Mouse (Mus musculus) splenic B cell, adult 2 months (primary cell): ENCODE measurements at regions not wholly inside any gene's neighbourhood (a gene's known extent, or its start where the extent isn't known, plus 50 kb on each side); places are given as distances from the start of the nearest gene placed in this dataset.
A peak's percentile ranks its signal among the peaks of the same experiment; 100 is the strongest.

ENCODE experiments used
- DNase-seq: peaks from one replicate; pipeline ENCODE4 v3.0.0-alpha.2; 2011; ENCODE audit warnings: low read depth, low spot score
- H3K27me3 ChIP-seq: 2 replicates; pipeline ENCODE4 v1.6.1; 2012; ENCODE audit warnings: mild to moderate bottlenecking, low read length, moderate library complexity, mixed read lengths; ENCODE audit not compliant: control insufficient read depth, poor library complexity, insufficient read depth, severe bottlenecking
- H3K36me3 ChIP-seq: 2 replicates; pipeline ENCODE4 v1.6.1; 2012; ENCODE audit warnings: mild to moderate bottlenecking, low read length, moderate library complexity, mixed read lengths; ENCODE audit not compliant: control insufficient read depth, poor library complexity, insufficient read depth, severe bottlenecking

DNA sequence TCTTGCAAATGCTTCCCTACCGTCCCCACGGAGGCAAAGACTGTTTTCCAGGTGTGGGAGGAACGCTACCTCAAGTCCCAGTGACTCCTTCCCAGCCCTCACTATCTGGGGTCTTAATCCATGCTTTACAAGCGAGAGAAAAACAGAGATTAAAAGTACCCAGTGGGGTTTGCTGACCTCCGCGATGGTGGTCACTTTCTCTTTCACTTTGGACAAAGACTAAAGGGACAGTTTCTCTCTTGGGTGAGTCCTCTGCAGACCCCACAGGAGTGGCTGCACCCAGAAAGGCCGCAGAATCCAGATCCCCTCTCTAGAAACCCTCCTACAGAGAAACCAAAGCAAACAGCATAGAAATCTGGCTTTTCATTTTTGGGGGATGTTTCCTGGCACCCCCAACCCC is 313.4 kb downstream of the Med13l start:
- H3K36me3 ChIP-seq: no peaks in the 10 kb centered on the region
- no peaks in the 10 kb centered on the region for H3K27me3 ChIP-seq
- DNase-seq: no peak

DNA sequence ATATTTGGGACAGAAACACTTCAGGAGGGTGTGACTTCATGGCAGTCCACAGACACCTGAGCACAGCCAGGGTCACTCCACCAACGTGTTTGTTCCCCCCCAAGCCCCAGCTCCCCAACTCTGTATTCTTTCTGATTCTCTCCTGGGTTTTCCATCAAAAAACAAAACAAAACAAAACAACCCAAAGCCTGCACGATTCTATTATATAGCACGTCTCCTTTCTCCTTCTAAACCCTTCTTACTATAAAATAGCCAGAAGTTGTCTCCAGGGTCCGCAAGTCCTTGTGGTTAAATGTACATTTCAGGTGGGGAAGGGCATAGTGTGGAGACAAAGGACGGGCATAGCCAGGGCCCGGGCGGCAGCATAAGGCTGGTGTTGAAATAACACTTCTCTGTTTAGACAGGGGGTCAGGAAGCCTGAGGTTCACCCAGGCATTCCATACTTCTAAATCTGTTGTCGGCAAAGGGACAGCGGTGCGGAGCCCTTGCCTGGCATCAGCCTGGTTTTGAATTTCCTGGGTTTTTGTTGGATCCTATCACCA is 314.7 kb downstream of the Med13l start:
- Histone ChIP-seq H3K36me3 (no peaks in the 10 kb centered on the region), H3K27me3 (no peaks in the 10 kb centered on the region)
- no peak for DNase-seq

DNA sequence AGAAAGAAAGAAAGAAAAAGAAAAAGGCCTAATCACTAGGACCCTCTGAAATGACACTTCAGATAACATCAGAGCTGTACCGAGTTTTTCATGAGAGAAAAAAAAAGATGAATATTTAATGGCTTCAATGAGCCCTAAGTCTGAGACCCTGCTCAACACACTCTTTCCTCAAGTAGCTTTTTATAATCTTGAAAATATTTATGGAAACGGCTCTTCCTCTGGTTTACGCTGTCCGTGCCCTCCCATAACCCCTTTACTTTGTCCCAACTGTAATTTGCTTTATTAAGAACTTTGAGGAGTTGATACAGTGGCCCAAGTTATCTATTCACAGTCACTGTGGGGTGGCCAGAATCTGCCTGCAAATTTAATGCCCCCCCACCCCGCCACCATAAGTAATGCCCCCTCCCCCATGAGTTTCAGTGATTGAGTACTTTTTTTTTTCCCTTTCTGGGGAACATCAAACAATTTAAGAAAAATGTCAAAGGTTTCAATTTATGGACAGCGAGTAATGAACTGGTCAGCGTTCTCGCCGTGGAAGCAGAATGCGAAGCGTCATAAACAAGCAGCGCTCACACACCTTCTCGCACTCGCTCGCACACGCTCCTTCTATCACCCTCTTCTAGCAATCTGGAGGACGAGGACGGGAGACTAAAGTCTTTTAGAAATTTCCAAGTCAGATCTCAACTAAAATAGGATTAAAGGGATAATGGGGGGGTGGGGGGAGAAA is 316.3 kb downstream of the Med13l start:
- Histone ChIP-seq H3K36me3 (no peaks in the 10 kb centered on the region), H3K27me3 (no peaks in the 10 kb centered on the region)
- DNase-seq: no peak

DNA sequence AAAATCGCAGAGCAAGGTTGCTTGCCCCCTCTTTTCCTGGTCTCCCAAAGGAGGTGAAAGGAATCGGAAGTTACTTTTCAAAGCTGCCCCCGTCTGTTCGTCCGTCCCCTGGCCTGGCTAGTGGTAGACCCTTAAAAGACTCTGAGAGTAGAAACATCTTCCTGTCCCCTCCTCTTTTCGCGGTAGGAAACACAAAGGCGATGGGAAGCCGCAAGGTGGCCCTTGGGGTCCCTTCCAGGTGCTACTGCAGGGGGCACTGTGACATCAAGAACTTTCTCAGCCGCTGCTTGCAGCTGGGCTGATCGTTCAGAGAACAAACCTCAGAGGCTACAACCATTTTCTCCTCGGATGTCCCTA is 316.8 kb downstream of the Med13l start:
- H3K36me3 ChIP-seq: no peaks in the 10 kb centered on the region
- no peak for DNase-seq
- no peaks in the 10 kb centered on the region for H3K27me3 ChIP-seq

DNA sequence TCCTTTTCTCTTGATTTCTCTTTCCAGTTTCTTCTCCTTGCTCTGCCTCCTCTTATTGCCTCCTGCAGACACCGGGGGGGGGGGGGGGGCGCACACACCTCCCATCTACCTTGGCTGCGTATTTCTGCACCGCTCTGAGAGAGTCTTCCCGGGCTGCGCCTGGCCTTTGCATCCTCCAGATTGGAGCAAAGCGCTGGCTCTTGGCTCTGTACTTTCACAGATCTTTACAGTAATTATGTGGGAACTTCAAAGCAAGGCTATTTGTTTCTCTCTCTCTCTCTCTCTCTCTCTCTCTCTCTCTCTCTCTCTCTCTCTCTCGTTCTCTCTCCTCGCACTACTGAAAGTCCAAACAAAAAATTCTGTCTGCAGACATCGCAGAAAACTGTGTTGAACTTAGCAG is 317.4 kb downstream of the Med13l start:
- Histone ChIP-seq H3K36me3 (no peaks in the 10 kb centered on the region), H3K27me3 (no peaks in the 10 kb centered on the region)
- no peak for DNase-seq

DNA sequence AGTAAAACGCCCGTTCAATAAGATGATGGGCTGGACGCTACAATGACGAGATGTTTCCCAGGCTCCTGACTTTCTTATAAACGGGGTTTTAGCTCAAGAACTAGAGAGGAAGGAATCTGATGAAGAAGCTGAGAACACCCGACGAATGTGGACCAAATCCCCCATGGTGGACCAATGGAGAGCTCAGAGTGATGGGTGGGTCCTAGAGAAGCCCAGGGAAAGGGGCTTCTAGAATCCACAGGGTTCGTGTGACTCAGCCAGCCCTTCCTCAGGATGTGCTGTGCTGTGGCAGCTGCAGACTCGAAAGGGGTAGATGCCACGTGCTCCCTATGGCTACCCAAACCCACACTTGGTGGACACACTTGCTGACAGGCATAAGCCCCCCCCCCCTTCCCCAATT is 318.2 kb downstream of the Med13l start:
- Histone ChIP-seq H3K27me3 (no peaks in the 10 kb centered on the region), H3K36me3 (no peaks in the 10 kb centered on the region)
- DNase-seq: no peak

DNA sequence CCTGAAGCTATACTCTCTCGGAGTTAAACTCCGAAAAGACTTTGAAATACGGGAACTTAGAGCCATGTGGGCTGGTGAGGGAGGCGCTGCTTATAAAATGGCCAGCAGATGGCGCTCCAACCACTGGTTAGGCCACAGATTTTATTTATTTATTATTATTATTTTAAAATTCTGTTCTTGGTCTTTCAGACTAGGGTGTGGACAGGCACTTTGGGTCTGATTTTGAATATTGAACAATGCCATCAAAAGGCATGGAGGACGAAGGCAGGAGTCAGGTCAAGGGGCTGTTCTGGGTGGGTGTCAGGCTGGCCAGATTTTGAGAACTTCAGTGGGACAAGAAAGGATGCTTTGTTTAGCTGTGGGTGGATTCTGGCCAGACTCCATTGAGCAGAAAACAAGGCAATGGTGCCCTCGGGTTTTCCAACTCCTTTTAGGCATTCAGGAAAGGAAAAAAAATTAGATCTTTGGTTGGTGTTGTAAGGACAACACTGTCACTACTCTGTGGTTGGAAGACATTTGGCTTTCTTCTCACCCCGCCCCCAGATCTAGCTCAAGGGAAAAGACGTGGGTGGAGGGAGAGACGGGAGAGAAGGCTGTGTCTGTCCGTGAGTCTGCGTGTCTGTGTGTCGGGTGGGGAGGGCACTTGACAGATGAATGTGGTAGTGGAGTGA is 319.5 kb downstream of the Med13l start:
- DNase-seq: peak; percentile 53
- Histone ChIP-seq H3K27me3 (no peaks in the 10 kb centered on the region), H3K36me3 (no peaks in the 10 kb centered on the region)

DNA sequence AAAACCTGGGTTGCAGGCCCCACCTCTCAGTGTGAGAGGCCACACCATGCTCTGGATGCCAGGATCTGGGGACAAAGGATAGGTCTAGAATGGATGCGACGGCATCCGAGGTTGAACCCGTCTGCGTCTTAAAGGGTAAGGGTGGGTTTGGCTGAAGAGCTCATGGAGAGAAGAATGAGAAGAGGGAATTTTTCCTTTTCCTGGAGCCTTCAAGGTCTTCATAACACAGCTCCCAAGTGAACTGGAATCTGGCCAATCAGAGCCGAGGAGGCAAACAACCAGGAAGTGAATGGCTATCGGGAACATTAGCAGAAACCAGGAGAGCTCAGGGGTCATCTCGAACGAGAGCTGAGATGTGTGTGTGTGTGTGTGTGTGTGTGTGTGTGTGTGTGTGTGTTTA is 320.1 kb downstream of the Med13l start:
- Histone ChIP-seq H3K27me3 (no peaks in the 10 kb centered on the region), H3K36me3 (no peaks in the 10 kb centered on the region)
- no peak for DNase-seq

DNA sequence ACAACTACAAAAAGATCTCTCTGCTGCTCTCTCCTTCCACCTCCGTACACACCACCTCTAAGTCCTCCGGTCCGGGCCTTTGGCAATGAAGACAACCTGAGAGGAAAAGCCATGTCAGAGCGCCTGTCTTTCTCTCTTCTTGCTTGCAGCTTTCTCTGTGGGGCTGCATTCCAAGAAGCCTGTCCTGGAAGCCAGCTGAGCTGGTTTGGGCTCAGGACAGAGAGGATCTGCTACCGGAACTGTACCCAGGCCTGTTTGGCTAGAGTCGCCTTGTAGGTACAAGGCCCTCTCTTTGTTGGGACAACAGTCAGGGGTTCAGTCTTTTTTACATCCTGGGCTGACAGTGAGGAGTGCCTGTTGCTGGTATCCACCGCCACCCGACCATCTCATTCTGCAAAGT is 321.4 kb downstream of the Med13l start:
- DNase-seq: no peak
- no peaks in the 10 kb centered on the region for H3K36me3 ChIP-seq
- no peaks in the 10 kb centered on the region for H3K27me3 ChIP-seq

DNA sequence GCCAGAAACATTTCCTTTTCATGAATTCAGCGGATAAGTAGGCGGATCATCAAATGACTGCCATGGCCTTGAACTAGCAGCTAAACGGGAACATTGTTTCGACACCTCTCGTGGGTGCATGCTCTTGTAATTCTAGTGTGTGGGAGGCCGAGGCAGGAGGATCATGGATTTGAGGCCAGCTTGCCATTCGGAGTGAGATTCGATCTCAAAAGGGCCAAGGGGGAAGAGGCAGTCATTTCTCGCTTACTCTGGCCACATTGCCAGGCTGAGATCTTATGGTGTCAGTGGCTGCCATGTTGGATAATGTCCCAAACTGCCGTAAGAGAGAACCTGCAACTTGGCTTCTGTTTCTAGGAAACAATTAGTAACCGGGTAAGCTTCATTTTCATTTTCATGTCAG is 327.7 kb downstream of the Med13l start:
- DNase-seq: no peak
- Histone ChIP-seq H3K27me3 (no peaks in the 10 kb centered on the region), H3K36me3 (no peaks in the 10 kb centered on the region)

DNA sequence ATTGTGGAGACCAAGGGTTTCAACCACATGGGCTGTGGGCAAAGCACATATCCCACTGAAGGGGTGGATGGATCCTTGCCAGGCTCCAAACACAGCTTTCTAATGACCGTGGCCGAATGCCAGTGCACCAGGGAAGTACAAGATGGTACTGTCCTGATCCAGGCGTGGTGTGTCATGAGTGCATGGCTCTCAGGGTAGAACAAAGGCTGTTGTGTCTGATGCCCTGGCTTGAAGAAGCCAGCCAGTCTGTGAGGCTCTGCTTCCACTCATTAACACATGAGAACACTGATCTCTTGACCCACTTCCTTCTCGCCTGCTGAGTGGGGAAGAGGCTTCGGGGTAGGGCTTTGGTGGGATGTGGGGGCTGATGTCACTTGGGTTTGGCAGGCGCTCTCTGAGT is 330.7 kb downstream of the Med13l start:
- Histone ChIP-seq H3K27me3 (no peaks in the 10 kb centered on the region), H3K36me3 (no peaks in the 10 kb centered on the region)
- DNase-seq: no peak

DNA sequence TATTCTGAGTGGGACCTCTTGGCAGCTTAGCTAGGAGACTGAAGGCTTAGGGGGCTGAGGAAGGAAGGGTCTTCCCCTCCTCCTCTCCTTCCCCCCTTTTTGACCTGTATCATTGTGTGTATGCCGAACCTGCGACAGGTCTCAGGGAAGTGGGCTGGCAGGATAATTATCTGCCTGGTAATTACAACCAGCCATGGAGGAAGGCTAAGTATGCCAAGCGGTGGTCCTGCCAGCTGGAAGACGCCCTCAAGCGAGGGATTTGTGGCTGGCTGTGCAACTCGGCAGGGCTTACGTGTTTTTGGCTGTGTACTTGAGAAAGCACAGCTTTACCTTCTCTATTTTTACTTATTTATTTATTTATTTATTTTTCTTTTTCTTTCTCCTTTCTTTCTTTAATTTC is 347.7 kb downstream of the Med13l start:
- no peaks in the 10 kb centered on the region for H3K27me3 ChIP-seq
- no peak for DNase-seq
- H3K36me3 ChIP-seq: no peaks in the 10 kb centered on the region

DNA sequence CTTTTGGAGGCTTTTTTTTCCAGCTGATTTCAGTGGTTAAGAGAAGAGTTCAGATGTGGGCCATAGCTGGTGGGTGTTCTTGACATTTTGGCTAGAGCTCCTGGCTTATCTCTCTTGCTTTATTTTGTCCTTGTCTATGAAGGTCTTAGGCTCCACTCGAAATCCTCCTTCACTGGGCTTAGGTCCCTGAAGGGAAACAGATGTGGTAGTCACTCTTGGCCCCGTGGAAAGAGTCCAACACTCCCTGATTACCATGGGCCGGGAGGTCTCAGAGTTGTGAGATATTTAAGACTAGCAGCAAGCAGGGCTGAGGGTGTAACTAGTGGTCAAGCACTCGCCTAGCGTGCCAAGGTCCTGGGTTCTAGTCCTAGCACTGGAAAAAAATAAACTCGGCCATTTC is 349.3 kb downstream of the Med13l start:
- DNase-seq: no peak
- H3K27me3 ChIP-seq: no peaks in the 10 kb centered on the region
- no peaks in the 10 kb centered on the region for H3K36me3 ChIP-seq

DNA sequence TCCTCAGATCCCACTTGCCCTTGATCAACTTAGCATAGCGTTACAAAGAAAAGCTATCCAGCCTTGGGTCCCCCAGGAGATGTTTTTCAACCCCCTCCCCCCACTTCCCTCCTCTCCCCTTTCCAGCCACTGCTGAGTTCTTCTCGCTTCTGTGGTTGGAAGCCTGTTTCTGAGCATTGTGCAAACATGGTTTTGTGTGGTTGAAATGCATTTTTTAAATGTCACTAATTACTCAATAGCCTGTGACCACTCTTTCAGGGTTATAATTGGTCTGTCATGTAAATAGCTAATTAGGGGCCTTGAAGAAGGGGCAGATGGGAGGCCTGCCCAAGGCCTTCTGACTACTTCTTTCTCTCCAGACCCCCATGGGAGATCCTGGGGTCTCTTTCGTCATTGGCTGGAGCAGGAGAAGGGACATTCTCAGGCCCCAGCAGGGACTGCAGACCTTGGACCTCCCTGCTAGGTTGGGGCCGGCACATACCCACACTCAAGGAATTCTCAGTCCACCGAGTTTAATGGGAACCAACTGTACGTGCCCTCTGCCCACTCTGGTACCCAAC is 353.8 kb downstream of the Med13l start:
- DNase-seq: no peak
- no peaks in the 10 kb centered on the region for H3K27me3 ChIP-seq

DNA sequence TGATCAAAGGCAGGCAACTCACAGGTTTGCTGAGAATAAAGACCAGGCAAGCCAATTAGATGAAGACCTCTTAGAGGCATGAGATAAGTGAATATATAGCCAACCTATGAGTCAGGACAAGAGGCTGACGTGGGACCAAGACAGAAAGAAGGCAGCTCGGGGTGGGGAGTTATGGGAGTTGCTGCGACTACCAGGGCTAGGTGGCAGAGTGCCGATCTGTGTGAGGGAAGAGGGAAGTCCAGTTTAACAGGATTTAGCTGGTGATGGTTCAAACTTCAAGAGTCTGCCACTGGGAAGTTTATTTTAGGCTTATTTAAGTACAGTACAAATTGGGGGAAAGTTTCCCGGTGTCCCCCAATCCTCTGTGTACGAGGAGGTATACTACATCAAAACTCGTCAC is 362.9 kb downstream of the Med13l start:
- Histone ChIP-seq H3K36me3 (no peaks in the 10 kb centered on the region), H3K27me3 (no peaks in the 10 kb centered on the region)
- no peak for DNase-seq

More for the DNA sequence above, 353.8 kb downstream of the Med13l start:
- H3K36me3 ChIP-seq: no peaks in the 10 kb centered on the region
